Mouse (Mus musculus): ENCODE measurements at regions not wholly inside any gene's neighbourhood (a gene's known extent, or its start where the extent isn't known, plus 50 kb on each side); places are given as distances from the start of the nearest gene placed in this dataset.

DNA sequence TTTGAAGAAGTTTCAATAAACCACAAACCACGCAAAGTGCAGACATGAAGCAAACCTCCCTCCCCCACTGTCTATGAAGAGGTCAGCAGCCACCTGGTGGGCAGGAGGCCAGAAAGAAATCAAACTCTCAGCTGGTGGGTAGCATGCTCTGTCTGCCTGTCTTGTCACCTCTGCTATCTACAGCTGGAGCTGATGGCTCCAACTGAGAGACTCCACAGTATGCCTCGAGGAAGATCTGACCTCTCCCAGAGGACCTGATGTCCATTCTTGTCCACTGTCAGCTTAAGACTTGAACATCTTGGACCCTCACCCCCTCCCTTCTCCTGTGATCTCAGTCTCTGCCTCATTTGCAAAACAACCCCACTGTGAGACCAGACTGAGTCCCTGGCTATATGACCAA is 585.0 kb upstream of the Cdh11 start:
- no peak for DNase-seq (ENCODE audit: low spot score)

GRCm38 (mm10) chr8:103373007-103373406 is 587.6 kb upstream of the Cdh11 start:
- no peak for DNase-seq (ENCODE audit: low spot score)

- no peak for DNase-seq (ENCODE audit: low spot score)
These were observed 588.7 kb upstream of the Cdh11 start for GRCm38 (mm10) chr8:103374151-103374550.

DNA sequence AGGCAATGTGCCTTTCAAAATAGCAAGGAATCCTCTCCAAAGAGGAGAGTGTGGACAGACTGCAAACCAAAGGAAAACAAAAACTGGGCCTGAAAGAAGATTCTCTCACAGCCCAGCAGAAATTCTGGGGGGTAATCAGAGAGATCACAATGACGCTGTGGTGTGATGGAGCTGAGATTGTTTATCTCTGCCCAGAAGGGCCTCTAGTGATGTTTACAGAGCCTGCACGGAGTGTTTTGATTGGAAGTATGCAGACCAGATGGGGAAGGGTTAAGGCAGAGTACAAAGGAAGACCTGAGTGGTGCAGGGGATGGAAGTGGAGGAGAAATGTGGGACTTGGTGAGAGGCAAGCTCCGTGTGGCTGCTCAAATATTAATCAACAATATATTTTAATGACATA is 593.1 kb upstream of the Cdh11 start:
- no peak for DNase-seq (ENCODE audit: low spot score)

DNA sequence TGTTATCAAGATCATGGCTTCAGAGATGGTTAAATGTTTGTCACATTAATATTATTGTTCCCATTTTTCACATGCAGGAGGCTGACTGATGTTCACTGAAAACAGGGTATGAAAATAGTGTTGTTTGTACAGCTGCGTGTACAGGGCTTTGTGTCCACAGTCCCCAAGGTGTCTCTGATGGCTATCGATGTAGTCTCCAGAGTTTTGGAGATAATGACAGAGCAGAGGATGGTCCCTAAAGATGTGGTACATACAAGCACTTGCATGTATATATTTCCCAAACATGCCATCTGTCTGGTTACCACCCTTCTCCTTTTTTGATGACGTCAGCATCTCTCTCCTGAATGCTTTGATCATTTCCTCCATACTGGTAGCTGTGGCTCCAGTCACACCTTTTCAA is 596.1 kb upstream of the Cdh11 start:
- DNase-seq (ENCODE audit: low spot score), result no peak

- no peak for DNase-seq (ENCODE audit: low spot score)
These were observed 605.9 kb upstream of the Cdh11 start for GRCm38 (mm10) chr8:103391359-103391758.

GRCm38 (mm10) chr8:103395316-103395715 is 609.9 kb upstream of the Cdh11 start:
- no peak for DNase-seq (ENCODE audit: low spot score)

DNA sequence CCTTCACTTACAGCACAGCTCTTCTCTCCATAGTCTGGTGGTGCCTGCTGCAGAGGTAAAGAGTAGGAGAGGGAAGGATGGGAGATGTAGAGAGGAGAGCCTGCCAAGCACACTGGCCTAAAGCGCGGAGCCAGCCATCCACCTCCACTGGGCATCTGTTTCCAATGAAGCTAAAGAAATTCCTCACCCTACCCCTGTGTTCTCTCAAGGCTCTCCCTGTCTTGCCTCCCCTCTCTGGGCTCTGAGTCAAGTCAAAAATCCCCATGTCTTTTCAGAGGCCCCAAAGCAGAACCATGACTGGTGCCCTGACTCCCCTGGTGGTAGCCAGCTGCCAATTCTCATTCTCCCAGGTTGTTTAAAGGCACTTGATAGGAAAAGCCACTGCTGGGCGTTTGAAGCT is 612.7 kb upstream of the Cdh11 start:
- no peak for DNase-seq (ENCODE audit: low spot score)

DNA sequence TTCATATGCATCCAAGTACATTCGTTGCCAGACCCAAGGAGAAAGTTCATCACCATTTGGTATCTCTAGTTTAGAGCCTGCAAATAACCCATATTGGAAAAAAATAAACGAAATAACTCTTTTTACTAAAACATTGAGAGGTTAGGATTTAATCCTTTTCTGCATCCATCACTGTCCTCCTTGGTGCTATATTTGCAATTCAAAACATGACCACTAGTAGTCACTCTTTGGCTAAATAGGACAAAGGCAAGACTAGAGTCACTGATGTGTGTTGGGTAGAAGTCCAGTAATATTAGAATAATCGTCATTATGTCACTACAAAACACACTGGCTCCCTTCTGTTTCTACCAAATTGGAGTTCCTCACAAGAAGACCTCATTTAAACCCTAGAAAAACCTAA is 614.0 kb upstream of the Cdh11 start:
- no peak for DNase-seq (ENCODE audit: low spot score)

DNA sequence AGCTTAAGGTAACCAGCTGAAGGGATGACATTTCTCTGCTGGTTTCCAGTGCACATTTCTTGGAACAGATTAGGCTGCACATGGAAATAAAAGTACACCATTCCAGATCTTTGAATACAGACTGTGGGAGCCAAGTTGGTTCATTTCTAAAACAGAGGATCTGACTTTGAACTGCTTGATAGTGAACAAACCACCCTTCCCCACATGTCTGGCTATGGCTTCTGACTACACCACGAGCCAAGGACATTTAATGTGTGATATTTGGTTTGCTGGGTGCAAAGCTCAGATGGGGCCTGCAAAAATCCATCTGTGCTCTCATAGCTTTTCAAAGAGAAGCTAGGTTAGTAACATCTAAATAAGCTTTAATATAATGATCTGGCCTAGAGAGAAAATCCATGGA is 614.7 kb upstream of the Cdh11 start:
- no peak for DNase-seq (ENCODE audit: low spot score)

- DNase-seq (ENCODE audit: low spot score), result no peak
These were observed 617.3 kb upstream of the Cdh11 start for GRCm38 (mm10) chr8:103402731-103403130.

GRCm38 (mm10) chr8:103403826-103404225 is 618.4 kb upstream of the Cdh11 start:
- DNase-seq (ENCODE audit: low spot score), result no peak

GRCm38 (mm10) chr8:103405787-103406186 is 620.3 kb upstream of the Cdh11 start:
- DNase-seq (ENCODE audit: low spot score), result no peak

- no peak for DNase-seq (ENCODE audit: low spot score)
These were observed 621.5 kb upstream of the Cdh11 start for GRCm38 (mm10) chr8:103406921-103407320.

DNA sequence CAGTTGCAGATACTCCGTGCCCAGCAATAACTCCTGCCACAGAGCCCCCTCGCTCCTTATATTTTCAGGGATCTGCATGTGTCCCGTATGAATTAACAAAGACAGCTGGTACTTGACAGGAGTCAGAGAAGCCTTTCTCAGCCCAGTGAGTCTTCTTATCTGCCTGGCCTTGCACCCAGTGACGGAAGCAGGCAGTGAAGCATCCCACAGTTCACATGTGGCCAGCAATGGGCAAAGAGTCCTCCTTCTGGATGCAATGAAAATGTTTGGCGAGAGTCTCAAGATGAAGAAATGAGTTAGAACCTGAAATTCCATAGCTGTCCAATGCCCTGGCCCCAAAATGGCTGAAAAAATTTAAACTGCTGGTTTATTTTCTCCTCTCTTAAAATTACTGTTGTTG is 622.2 kb upstream of the Cdh11 start:
- DNase-seq (ENCODE audit: low spot score), result no peak

DNA sequence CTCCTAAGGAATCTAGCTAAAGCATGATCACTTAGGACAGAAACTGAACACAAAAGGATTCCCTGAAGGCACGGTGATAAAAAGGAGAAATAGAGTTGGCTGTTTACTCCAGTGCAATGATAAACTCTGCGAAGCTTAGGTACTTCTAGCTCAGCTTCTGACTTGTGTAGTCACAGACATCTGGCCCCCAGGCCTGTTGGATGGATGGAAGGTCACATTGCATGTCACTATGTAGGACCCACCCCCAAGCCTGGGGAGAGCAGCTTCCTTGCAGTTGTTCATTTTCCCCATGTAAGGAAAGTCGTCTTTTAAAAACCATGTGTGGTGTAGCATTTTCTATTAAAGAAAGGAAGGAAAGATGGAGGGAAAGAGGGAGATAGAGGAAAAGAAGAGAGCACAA is 623.0 kb upstream of the Cdh11 start:
- no peak for DNase-seq (ENCODE audit: low spot score)

DNA sequence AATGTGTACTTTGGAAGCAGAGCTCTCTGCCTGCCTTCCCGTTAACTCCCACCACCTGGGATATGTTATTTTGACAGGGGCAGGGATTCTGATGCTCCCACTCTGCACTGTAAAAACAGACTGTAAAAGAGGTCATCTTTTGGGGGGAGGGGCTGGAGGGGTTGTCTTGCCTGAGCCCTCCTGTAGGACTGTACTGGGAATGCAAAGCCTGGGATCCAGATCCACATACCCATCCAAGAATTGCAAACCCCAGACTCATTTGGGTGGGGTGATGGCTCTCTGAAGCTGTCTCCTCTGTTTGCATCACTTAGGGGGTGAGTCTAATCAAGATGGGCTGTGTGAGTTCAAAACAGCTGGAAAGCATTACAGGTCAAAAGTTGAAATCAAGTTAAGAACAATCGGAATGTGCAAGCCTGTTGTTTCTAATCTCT is 623.7 kb upstream of the Cdh11 start:
- no peak for DNase-seq (ENCODE audit: low spot score)

DNA sequence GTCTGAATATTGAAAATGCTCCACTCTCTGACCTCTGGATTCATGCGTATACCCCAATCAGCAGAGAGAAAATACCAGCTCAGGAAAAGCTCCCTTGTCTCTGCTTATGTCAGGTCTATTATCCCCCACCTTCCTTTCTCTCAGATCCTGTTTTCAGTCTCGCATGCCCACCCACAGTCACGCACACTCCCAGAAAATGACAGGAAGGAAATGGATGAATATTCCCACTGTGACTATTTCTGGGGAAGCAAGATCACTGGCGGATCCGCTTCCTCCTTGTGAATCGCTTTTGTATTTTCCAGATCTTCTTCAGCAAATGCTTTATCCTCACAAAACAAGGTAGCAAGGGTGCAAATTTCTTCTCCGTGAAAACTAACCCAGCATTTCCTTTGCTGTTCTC is 627.3 kb upstream of the Cdh11 start:
- DNase-seq (ENCODE audit: low spot score), result no peak

DNA sequence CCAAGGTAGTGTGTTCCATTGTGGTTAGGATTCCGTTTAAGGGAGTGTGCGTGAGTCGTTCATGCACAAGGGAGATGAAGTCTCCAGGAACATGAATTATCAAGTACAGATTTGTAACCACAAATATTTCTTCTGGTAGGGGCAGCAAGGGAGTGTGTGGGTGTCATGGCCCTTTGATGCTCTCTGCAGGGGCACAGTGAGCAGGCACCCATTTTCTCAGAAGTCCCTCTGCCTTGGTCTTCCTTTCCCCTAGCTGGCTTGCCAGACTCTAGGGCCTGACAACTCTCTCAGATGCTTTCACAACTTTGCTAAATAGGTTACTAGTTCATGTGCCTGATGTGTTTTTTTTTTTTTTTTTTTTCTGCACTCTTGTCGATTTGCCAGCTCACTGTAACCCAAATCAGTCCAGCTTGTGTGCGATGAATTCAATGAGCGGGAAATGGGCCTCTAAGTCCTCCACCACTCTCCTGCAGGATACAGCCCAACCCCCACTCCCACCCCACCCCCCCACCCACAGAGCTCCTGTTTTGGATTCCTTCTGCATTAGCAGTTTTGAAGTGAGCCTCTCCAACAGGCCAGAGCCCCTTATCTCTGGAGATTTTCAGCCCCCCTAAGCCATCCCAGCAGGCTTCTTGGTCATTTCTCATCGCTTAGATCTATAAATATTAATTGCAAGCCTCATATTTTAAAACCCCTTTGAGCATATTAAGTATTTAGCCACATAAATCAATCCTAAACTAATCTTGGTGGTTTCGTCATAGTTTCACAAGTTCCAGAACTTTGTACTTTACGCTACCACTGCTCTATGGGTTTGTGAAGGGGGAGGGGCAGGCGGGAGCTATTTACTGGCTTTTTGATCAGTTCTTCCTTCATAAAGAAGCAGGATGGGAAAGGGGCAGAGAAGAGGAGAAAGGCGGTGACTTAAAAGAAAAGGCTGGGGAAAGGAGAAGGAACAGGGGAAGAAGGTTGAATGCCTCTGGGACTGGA is 628.4 kb upstream of the Cdh11 start:
- no peak for DNase-seq (ENCODE audit: low spot score)

- DNase-seq (ENCODE audit: low spot score), result no peak
These were observed 637.0 kb upstream of the Cdh11 start for GRCm38 (mm10) chr8:103422313-103422973.

DNA sequence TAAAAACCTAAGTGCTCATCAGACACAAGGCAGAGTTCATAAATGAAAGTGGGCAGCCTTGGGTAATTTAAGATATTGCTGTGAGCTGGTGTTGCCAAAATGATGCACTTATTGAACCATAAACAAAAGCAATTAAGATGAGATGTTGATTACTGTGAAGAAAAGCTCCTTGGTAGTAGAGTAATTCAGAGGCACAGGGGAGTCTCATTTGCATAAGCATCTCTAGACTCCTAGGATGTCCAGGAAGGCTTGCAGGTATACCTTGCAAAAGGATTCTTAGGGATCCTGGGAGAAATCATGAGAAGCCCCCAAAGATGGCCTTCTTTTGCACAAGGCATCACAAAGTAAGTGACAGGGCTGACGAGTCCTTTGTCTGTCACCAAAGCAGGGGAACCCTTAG is 640.5 kb upstream of the Cdh11 start:
- no peak for DNase-seq (ENCODE audit: low spot score)

DNA sequence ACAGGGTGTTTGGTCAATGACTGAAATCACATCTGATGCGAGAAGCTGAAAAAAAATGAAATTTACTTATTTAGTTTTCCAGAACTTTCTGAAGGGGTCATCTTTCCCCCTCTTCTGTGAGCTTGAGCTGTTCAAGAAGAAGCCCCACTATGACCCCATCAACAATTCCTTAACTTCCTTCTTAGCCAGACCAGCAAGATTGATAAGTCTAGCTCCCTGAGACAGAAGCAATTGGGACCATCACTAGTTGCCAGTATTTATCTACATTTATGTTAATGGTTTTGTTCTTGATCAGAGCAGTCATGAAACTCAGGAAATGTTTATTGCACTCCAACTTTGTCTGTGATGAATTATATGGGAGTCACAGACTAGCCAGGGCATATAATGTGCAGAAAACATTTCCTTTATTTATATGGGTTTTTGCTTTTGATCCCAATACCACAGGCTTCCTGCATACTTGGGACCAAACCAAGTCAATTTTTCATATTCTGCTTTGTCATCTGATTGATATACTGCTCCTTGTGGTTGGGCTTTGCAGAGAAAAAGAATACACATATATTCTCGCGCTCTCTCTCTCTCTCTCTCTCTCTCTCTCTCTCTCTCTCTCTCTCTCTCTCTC is 645.5 kb upstream of the Cdh11 start:
- no peak for DNase-seq (ENCODE audit: low spot score)

GRCm38 (mm10) chr8:103433532-103434105 is 648.2 kb upstream of the Cdh11 start:
- no peak for DNase-seq (ENCODE audit: low spot score)
